Mouse (Mus musculus): ENCODE measurements at regions not wholly inside any gene's neighbourhood (a gene's known extent, or its start where the extent isn't known, plus 50 kb on each side); places are given as distances from the start of the nearest gene placed in this dataset.
A peak's percentile ranks its signal among the peaks of the same experiment; 100 is the strongest.

- WGBS, result 69% methylated on average over 3 of the region's 3 CpGs
- Histone ChIP-seq H3K9me3 (replicated peaks; ENCODE audit: control insufficient read depth, low read length) (no peaks in the 10 kb centered on the region), H3K4me1 (ENCODE audit: control insufficient read depth, insufficient read depth, low read length) (no peaks in the 10 kb centered on the region), H3K4me2 (ENCODE audit: low read depth, low read length) (no peak overlapping the region), H3K36me3 (replicated peaks; ENCODE audit: control insufficient read depth, insufficient read depth, low read depth, low read length) (no peaks in the 10 kb centered on the region), H3K27me3 (ENCODE audit: control insufficient read depth, insufficient read depth, low read length) (no peaks in the 10 kb centered on the region), H3K9ac (replicated peaks; ENCODE audit: low read length) (no peak overlapping the region), H3K27ac (replicated peaks; ENCODE audit: low read depth, low read length) (no peak overlapping the region), H3K4me3 (ENCODE audit: low read depth, low read length) (no peak overlapping the region)
- ATAC-seq (replicated peaks; ENCODE audit: insufficient number of reproducible peaks, low FRiP score, low TSS enrichment, low read depth), result no peak
- no peak for DNase-seq (ENCODE audit: low spot score)
Observed at GRCm38 (mm10) chr15:15155422-15155821, 1573.1 kb upstream of the Cdh9 start.

DNA sequence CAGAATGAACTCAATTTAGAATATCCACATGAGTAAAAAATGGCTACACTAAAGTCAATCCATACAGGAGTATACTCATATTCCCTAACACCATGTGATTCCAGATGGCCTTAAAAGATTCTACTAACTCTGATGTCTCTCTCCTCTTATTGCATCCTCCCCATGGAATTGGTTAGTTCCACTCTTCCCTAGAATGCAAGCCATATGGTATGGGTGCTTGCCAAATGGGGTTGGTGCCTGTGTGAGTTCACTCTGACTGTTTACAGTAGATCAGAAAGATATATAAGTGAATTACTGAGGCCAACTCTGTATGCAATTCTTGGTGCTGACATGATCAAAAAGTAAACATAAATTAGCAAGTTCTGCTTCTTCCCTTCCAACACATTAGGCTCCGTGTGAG is 1558.2 kb upstream of the Cdh9 start:
- Histone ChIP-seq H3K4me1 (ENCODE audit: control insufficient read depth, insufficient read depth, low read length) (no peaks in the 10 kb centered on the region), H3K4me3 (ENCODE audit: low read depth, low read length) (no peak overlapping the region), H3K9me3 (replicated peaks; ENCODE audit: control insufficient read depth, low read length) (no peaks in the 10 kb centered on the region), H3K27ac (replicated peaks; ENCODE audit: low read depth, low read length) (no peak overlapping the region), H3K4me2 (ENCODE audit: low read depth, low read length) (no peak overlapping the region), H3K9ac (replicated peaks; ENCODE audit: low read length) (no peak overlapping the region), H3K27me3 (ENCODE audit: control insufficient read depth, insufficient read depth, low read length) (no peaks in the 10 kb centered on the region), H3K36me3 (replicated peaks; ENCODE audit: control insufficient read depth, insufficient read depth, low read depth, low read length) (no peaks in the 10 kb centered on the region)
- ATAC-seq (replicated peaks; ENCODE audit: insufficient number of reproducible peaks, low FRiP score, low TSS enrichment, low read depth), result no peak
- peak; percentile 7 for DNase-seq (ENCODE audit: low spot score)
- WGBS, result 82% methylated on average over 1 of the region's 1 CpGs

DNA sequence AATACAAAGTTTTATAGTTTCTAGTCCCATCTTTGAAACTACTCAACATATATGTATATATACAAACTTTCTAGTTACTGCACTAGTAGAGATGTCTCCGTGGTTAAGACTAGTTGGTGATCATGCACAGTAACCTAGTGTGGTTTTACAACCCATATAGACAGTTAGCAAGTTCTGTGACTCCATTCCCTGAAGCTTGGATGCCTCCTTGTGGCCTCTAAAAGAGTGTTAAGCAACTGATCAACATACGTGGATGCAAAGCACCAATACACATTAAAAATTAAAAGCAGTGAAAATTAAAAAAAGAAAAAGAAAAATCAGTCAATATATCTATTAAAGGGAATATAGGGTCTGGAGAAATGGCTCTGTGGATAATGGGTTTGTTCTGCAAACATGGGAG is 1508.3 kb upstream of the Cdh9 start:
- Histone ChIP-seq H3K36me3 (replicated peaks; ENCODE audit: control insufficient read depth, insufficient read depth, low read depth, low read length) (no peaks in the 10 kb centered on the region), H3K4me1 (ENCODE audit: control insufficient read depth, insufficient read depth, low read length) (no peaks in the 10 kb centered on the region), H3K27ac (replicated peaks; ENCODE audit: low read depth, low read length) (no peak overlapping the region), H3K9me3 (replicated peaks; ENCODE audit: control insufficient read depth, low read length) (no peaks in the 10 kb centered on the region), H3K9ac (replicated peaks; ENCODE audit: low read length) (no peak overlapping the region), H3K27me3 (ENCODE audit: control insufficient read depth, insufficient read depth, low read length) (no peaks in the 10 kb centered on the region), H3K4me3 (ENCODE audit: low read depth, low read length) (no peak overlapping the region), H3K4me2 (ENCODE audit: low read depth, low read length) (no peak overlapping the region)
- WGBS, result 58% methylated on average over 2 of the region's 2 CpGs
- ATAC-seq (replicated peaks; ENCODE audit: insufficient number of reproducible peaks, low FRiP score, low TSS enrichment, low read depth), result no peak
- DNase-seq (ENCODE audit: low spot score), result no peak

GRCm38 (mm10) chr15:15229926-15230325 is 1498.6 kb upstream of the Cdh9 start:
- no peaks in the 10 kb centered on the region for H3K36me3 ChIP-seq (replicated peaks; ENCODE audit: control insufficient read depth, insufficient read depth, low read depth, low read length)
- WGBS, result 73% methylated on average over 3 of the region's 3 CpGs

GRCm38 (mm10) chr15:15238309-15238708 is 1490.2 kb upstream of the Cdh9 start:
- H3K4me3 ChIP-seq (ENCODE audit: low read depth, low read length), result no peak overlapping the region
- H3K4me2 ChIP-seq (ENCODE audit: low read depth, low read length), result no peak overlapping the region
- no peaks in the 10 kb centered on the region for H3K9me3 ChIP-seq (replicated peaks; ENCODE audit: control insufficient read depth, low read length)
- no peaks in the 10 kb centered on the region for H3K36me3 ChIP-seq (replicated peaks; ENCODE audit: control insufficient read depth, insufficient read depth, low read depth, low read length)
- ATAC-seq (replicated peaks; ENCODE audit: insufficient number of reproducible peaks, low FRiP score, low TSS enrichment, low read depth), result no peak
- H3K9ac ChIP-seq (replicated peaks; ENCODE audit: low read length), result no peak overlapping the region
- no peak overlapping the region for H3K27ac ChIP-seq (replicated peaks; ENCODE audit: low read depth, low read length)
- no peaks in the 10 kb centered on the region for H3K27me3 ChIP-seq (ENCODE audit: control insufficient read depth, insufficient read depth, low read length)
- H3K4me1 ChIP-seq (ENCODE audit: control insufficient read depth, insufficient read depth, low read length), result no peaks in the 10 kb centered on the region
- peak; percentile 34 for DNase-seq (ENCODE audit: low spot score)

More at GRCm38 (mm10) chr15:15229926-15230325, 1498.6 kb upstream of the Cdh9 start:
- ATAC-seq (replicated peaks; ENCODE audit: insufficient number of reproducible peaks, low FRiP score, low TSS enrichment, low read depth) (no peak), DNase-seq (ENCODE audit: low spot score) (no peak)
- Histone ChIP-seq H3K27ac (replicated peaks; ENCODE audit: low read depth, low read length) (no peak overlapping the region), H3K4me3 (ENCODE audit: low read depth, low read length) (no peak overlapping the region), H3K9me3 (replicated peaks; ENCODE audit: control insufficient read depth, low read length) (no peaks in the 10 kb centered on the region), H3K9ac (replicated peaks; ENCODE audit: low read length) (no peak overlapping the region), H3K4me1 (ENCODE audit: control insufficient read depth, insufficient read depth, low read length) (no peaks in the 10 kb centered on the region), H3K27me3 (ENCODE audit: control insufficient read depth, insufficient read depth, low read length) (no peaks in the 10 kb centered on the region), H3K4me2 (ENCODE audit: low read depth, low read length) (no peak overlapping the region)

Measured in embryonic facial prominence, embryonic 11.5 days (tissue).